Mouse (Mus musculus): ENCODE results near the gene Kirrel2. TPM values are rescaled to one million over a fixed set of nuclear protein-coding genes. Genes with fewer than 3 reads are reported as not detected.

Gene Kirrel2
- polyA plus RNA-seq, 1 experiment: 0.49 TPM

GRCm38 (mm10) chr7:30464816-30465300, 7.4 kb upstream of the Kirrel2 start:
- H3K36me3 ChIP-seq (ENCODE audit: control insufficient read depth, insufficient read depth, low read length): no peaks in the 10 kb centered on the region
- no peak overlapping the region for H3K4me3 ChIP-seq (ENCODE audit: extremely low read depth, insufficient read depth, insufficient read length)
- no peak for DNase-seq (ENCODE audit: low read depth in 1 of 2, low spot score in 2 of 2)
- 18% methylated on average over 6 of the region's 6 CpGs for WGBS
- no peaks in the 10 kb centered on the region for H3K4me1 ChIP-seq (ENCODE audit: control insufficient read depth, insufficient read depth, insufficient read length)
- H3K27ac ChIP-seq (ENCODE audit: insufficient read depth, low read length): no peak overlapping the region
- H3K27me3 ChIP-seq (ENCODE audit: control insufficient read depth, insufficient read depth, low read length): peaks cover 15% of the 10 kb centered on the region
- TF ChIP-seq POLR2A (IDR thresholded peaks at IDR 0.05; ENCODE audit: low read depth, low read length) (no peak), CTCF (IDR thresholded peaks at IDR 0.05; ENCODE audit: extremely low read depth, insufficient read depth, insufficient read length, insufficient replicate concordance) (no peak)

GRCm38 (mm10) chr7:30463996-30464395, 6.5 kb upstream of the Kirrel2 start:
- Histone ChIP-seq H3K27me3 (ENCODE audit: control insufficient read depth, insufficient read depth, low read length) (peaks cover 16% of the 10 kb centered on the region), H3K4me3 (ENCODE audit: extremely low read depth, insufficient read depth, insufficient read length) (no peak overlapping the region), H3K36me3 (ENCODE audit: control insufficient read depth, insufficient read depth, low read length) (no peaks in the 10 kb centered on the region), H3K27ac (ENCODE audit: insufficient read depth, low read length) (no peak overlapping the region), H3K4me1 (ENCODE audit: control insufficient read depth, insufficient read depth, insufficient read length) (no peaks in the 10 kb centered on the region)
- TF ChIP-seq POLR2A (IDR thresholded peaks at IDR 0.05; ENCODE audit: low read depth, low read length) (no peak), CTCF (IDR thresholded peaks at IDR 0.05; ENCODE audit: extremely low read depth, insufficient read depth, insufficient read length, insufficient replicate concordance) (no peak)
- DNase-seq (ENCODE audit: low read depth in 1 of 2, low spot score in 2 of 2): no peak
- 26% methylated on average over 4 of the region's 4 CpGs for WGBS

DNA sequence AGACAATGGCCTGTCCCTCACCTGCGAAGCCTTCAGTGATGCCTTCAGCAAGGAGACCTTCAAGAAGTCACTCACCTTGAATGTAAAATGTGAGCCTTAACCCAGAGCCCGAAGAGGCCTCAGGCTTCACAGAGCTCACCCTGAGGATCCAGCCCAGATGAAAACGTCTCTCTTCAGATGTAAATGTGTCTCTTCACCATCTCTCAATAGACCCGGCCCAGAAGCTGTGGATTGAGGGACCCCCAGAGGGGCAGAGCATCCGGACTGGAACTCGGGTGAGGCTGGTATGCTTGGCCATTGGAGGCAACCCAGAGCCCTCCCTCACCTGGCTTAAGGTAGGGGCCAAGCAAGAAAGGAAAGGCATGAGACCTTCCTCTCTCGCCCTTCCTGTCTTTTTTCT, 6.1 kb upstream of the Kirrel2 start:
- Histone ChIP-seq H3K36me3 (ENCODE audit: control insufficient read depth, insufficient read depth, low read length) (no peaks in the 10 kb centered on the region), H3K27me3 (ENCODE audit: control insufficient read depth, insufficient read depth, low read length) (peaks cover 16% of the 10 kb centered on the region), H3K27ac (ENCODE audit: insufficient read depth, low read length) (no peak overlapping the region), H3K4me3 (ENCODE audit: extremely low read depth, insufficient read depth, insufficient read length) (no peak overlapping the region), H3K4me1 (ENCODE audit: control insufficient read depth, insufficient read depth, insufficient read length) (no peaks in the 10 kb centered on the region)
- TF ChIP-seq POLR2A (IDR thresholded peaks at IDR 0.05; ENCODE audit: low read depth, low read length) (no peak), CTCF (IDR thresholded peaks at IDR 0.05; ENCODE audit: extremely low read depth, insufficient read depth, insufficient read length, insufficient replicate concordance) (no peak)
- no peak for DNase-seq (ENCODE audit: low read depth in 1 of 2, low spot score in 2 of 2)
- WGBS: 32% methylated on average over 7 of the region's 7 CpGs

GRCm38 (mm10) chr7:30459484-30459883, 2.0 kb upstream of the Kirrel2 start:
- H3K4me3 ChIP-seq (ENCODE audit: extremely low read depth, insufficient read depth, insufficient read length): no peak overlapping the region
- no peaks in the 10 kb centered on the region for H3K36me3 ChIP-seq (ENCODE audit: control insufficient read depth, insufficient read depth, low read length)
- no peak for DNase-seq (ENCODE audit: low read depth in 1 of 2, low spot score in 2 of 2)
- no peak overlapping the region for H3K27ac ChIP-seq (ENCODE audit: insufficient read depth, low read length)
- 50% methylated on average over 6 of the region's 6 CpGs for WGBS
- peaks cover 18% of the 10 kb centered on the region for H3K27me3 ChIP-seq (ENCODE audit: control insufficient read depth, insufficient read depth, low read length)
- TF ChIP-seq POLR2A (IDR thresholded peaks at IDR 0.05; ENCODE audit: low read depth, low read length) (no peak), CTCF (IDR thresholded peaks at IDR 0.05; ENCODE audit: extremely low read depth, insufficient read depth, insufficient read length, insufficient replicate concordance) (no peak)
- no peaks in the 10 kb centered on the region for H3K4me1 ChIP-seq (ENCODE audit: control insufficient read depth, insufficient read depth, insufficient read length)

DNA sequence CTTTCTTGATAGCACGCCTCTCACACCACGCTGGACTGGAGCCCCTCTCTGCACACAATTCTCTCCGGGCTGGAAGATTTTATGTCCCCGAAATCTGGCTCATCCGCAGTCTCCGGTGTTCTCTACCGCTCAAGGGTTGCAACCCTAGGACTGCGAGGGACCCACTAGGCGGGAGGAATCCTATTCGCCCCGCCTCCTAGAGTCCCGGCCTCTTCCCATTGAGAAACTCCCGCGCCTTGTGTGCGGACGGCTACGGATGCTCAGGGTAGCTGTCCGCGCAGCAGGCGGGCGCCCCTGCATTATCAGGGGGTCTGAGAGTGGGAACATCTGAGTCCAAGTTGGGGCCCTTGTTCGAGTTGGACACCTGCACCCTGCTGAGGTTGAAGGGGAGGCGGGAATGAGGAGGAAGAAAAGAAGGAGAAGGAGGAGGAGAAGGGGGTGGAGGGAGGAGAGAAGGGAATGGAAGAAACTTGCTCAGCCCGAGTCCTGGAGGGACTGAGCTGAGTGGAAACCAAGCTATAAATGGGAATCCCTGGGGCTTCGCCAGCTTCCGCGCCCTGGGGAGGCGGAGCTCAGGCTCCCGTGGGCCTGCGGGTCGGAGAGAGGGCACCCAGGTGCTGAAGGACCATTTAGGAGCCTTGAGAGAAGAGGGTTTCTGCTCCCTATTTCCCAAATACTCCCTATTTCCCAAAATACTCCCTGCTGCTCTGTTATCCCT, 420 bp downstream of the Kirrel2 start:
- peaks cover 8% of the 10 kb centered on the region; the same call in 1 of the 2 replicates for H3K4me1 ChIP-seq (ENCODE audit: control insufficient read depth, insufficient read depth, insufficient read length)
- TF ChIP-seq POLR2A (IDR thresholded peaks at IDR 0.05; ENCODE audit: low read depth, low read length) (no peak), CTCF (IDR thresholded peaks at IDR 0.05; ENCODE audit: extremely low read depth, insufficient read depth, insufficient read length, insufficient replicate concordance) (no peak)
- H3K27ac ChIP-seq (ENCODE audit: insufficient read depth, low read length): no peak overlapping the region
- H3K27me3 ChIP-seq (ENCODE audit: control insufficient read depth, insufficient read depth, low read length): peaks cover 22% of the 10 kb centered on the region
- DNase-seq (ENCODE audit: low read depth in 1 of 2, low spot score in 2 of 2): no peak
- no peak overlapping the region for H3K4me3 ChIP-seq (ENCODE audit: extremely low read depth, insufficient read depth, insufficient read length)
- no peaks in the 10 kb centered on the region for H3K36me3 ChIP-seq (ENCODE audit: control insufficient read depth, insufficient read depth, low read length)
- WGBS: 5% methylated on average over 31 of the region's 31 CpGs

GRCm38 (mm10) chr7:30456487-30456886, 1.0 kb downstream of the Kirrel2 start:
- peaks cover 22% of the 10 kb centered on the region for H3K27me3 ChIP-seq (ENCODE audit: control insufficient read depth, insufficient read depth, low read length)
- TF ChIP-seq CTCF (IDR thresholded peaks at IDR 0.05; ENCODE audit: extremely low read depth, insufficient read depth, insufficient read length, insufficient replicate concordance) (no peak), POLR2A (IDR thresholded peaks at IDR 0.05; ENCODE audit: low read depth, low read length) (no peak)
- no peak overlapping the region for H3K27ac ChIP-seq (ENCODE audit: insufficient read depth, low read length)
- no peak for DNase-seq (ENCODE audit: low read depth in 1 of 2, low spot score in 2 of 2)
- whole genome bisulfite sequencing: 7% methylated on average over 9 of the region's 9 CpGs
- H3K4me3 ChIP-seq (ENCODE audit: extremely low read depth, insufficient read depth, insufficient read length): no peak overlapping the region
- peaks cover 8% of the 10 kb centered on the region; the same call in 1 of the 2 replicates for H3K4me1 ChIP-seq (ENCODE audit: control insufficient read depth, insufficient read depth, insufficient read length)
- H3K36me3 ChIP-seq (ENCODE audit: control insufficient read depth, insufficient read depth, low read length): no peaks in the 10 kb centered on the region

DNA sequence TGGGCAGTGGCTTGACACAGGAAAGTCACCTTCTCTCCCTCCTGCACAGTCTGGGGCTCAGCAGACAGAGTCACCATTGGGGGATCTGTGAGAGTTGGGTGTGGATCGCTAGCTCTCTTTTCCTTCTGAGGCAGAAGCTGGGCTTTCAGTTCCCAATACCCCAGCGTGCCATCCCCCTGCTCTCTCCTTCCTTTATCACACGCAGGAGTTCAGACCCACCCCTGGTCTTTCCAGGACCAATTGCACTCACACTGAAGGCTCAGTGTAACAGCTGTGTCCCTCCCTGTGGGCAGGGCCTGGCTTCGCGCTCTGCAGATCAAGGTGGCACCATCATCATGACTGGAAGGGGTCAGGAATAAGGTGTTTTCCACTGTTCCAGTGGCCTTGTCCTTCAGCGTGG, 3.2 kb downstream of the Kirrel2 start:
- Histone ChIP-seq H3K4me1 (ENCODE audit: control insufficient read depth, insufficient read depth, insufficient read length) (peaks cover 8% of the 10 kb centered on the region; the same call in 1 of the 2 replicates), H3K27ac (ENCODE audit: insufficient read depth, low read length) (no peak overlapping the region), H3K4me3 (ENCODE audit: extremely low read depth, insufficient read depth, insufficient read length) (no peak overlapping the region), H3K27me3 (ENCODE audit: control insufficient read depth, insufficient read depth, low read length) (peaks cover 20% of the 10 kb centered on the region), H3K36me3 (ENCODE audit: control insufficient read depth, insufficient read depth, low read length) (no peaks in the 10 kb centered on the region)
- TF ChIP-seq POLR2A (IDR thresholded peaks at IDR 0.05; ENCODE audit: low read depth, low read length): no peak
- no peak for TF ChIP-seq CTCF (IDR thresholded peaks at IDR 0.05; ENCODE audit: extremely low read depth, insufficient read depth, insufficient read length, insufficient replicate concordance)
- WGBS: 10% methylated on average over 6 of the region's 6 CpGs
- no peak for DNase-seq (ENCODE audit: low read depth in 1 of 2, low spot score in 2 of 2)
